Comparison of ENCODE assay signal across 8 mouse cellular contexts in genomic region chr5:115326256-115326831, GRCm38 (mm10). TPM values are rescaled to one million over a fixed set of nuclear protein-coding genes. Genes with fewer than 3 reads are reported as not detected.
DNase-seq lines count a peak whose midpoint lies in the region; ATAC-seq and TF ChIP-seq lines count a peak whose summit lies in the region.

No protein-coding gene starts in this region.

- H3K27me3 ChIP-seq in embryonic facial prominence, embryonic 12.5 days, result no peaks in the 10 kb centered on the region
- no peaks in the 10 kb centered on the region for H3K27me3 ChIP-seq in intestine, embryonic 14.5 days (replicated peaks; ENCODE audit: control insufficient read depth, insufficient read depth, low read length)
- no peaks in the 10 kb centered on the region for H3K27me3 ChIP-seq in midbrain, embryonic 14.5 days (ENCODE audit: control insufficient read depth, insufficient read depth, low read length)

- H3K4me1 ChIP-seq in embryonic facial prominence, embryonic 12.5 days, result peaks cover 21% of the 10 kb centered on the region
- peaks cover 27% of the 10 kb centered on the region for H3K4me1 ChIP-seq in intestine, embryonic 14.5 days (replicated peaks; ENCODE audit: control insufficient read depth, insufficient read depth, low read length)
- H3K4me1 ChIP-seq in midbrain, embryonic 14.5 days (ENCODE audit: control insufficient read depth, insufficient read depth, low read length), result peaks cover 19% of the 10 kb centered on the region

- no peak for TF ChIP-seq CTCF in layer of hippocampus, adult 2 months (conservative IDR thresholded peaks at IDR 0.05)

- H3K36me3 ChIP-seq in embryonic facial prominence, embryonic 12.5 days, result peaks cover 22% of the 10 kb centered on the region
- H3K36me3 ChIP-seq in intestine, embryonic 14.5 days (ENCODE audit: control insufficient read depth, insufficient read depth, low read length), result peaks cover 20% of the 10 kb centered on the region
- peaks cover 15% of the 10 kb centered on the region for H3K36me3 ChIP-seq in midbrain, embryonic 14.5 days (ENCODE audit: control insufficient read depth, insufficient read depth, low read length)

- 0 out of 2 replicates have a peak, but pooled peaks have one; percentile 13 for ATAC-seq in embryonic facial prominence, embryonic 12.5 days (ENCODE audit: insufficient number of reproducible peaks, insufficient read depth, low FRiP score, low TSS enrichment)
- ATAC-seq in intestine, embryonic 14.5 days (replicated peaks; ENCODE audit: low FRiP score, low TSS enrichment, low read depth), result peak; percentile 33
- ATAC-seq in midbrain, embryonic 14.5 days (ENCODE audit: low FRiP score, low TSS enrichment), result peak; percentile 35

- H3K4me3 ChIP-seq in layer of hippocampus, adult 2 months, result peak overlapping the region; percentile 92
- H3K4me3 ChIP-seq in embryonic facial prominence, embryonic 12.5 days, result peak overlapping the region; percentile 87
- peak overlapping the region; percentile 94 for H3K4me3 ChIP-seq in intestine, embryonic 14.5 days (ENCODE audit: low read depth, low read length)
- H3K4me3 ChIP-seq in midbrain, embryonic 14.5 days (replicated peaks; ENCODE audit: low read depth, low read length), result peak overlapping the region; percentile 92

- H3K27ac ChIP-seq in layer of hippocampus, adult 2 months, result peak overlapping the region; percentile 95
- peak overlapping the region; percentile 91 for H3K27ac ChIP-seq in embryonic facial prominence, embryonic 12.5 days
- peak overlapping the region; percentile 89 for H3K27ac ChIP-seq in intestine, embryonic 14.5 days (ENCODE audit: low read depth)
- H3K27ac ChIP-seq in midbrain, embryonic 14.5 days (replicated peaks; ENCODE audit: low read depth, low read length), result peak overlapping the region; percentile 86

- no peaks in the 10 kb centered on the region for H3K9me3 ChIP-seq in embryonic facial prominence, embryonic 12.5 days
- no peaks in the 10 kb centered on the region for H3K9me3 ChIP-seq in intestine, embryonic 14.5 days (ENCODE audit: control insufficient read depth, low read length)
- no peaks in the 10 kb centered on the region for H3K9me3 ChIP-seq in midbrain, embryonic 14.5 days (ENCODE audit: control insufficient read depth, low read length)

- intact Hi-C loops in left cerebral cortex, postnatal 4 days (cut with DNase I), result loop anchor here (2.0 kb wide), 1 partner anchor 26 kb away; the partner anchor contains the start of gene Dynll1

- peak overlapping the region; percentile 94 for H3K9ac ChIP-seq in embryonic facial prominence, embryonic 12.5 days
- H3K9ac ChIP-seq in intestine, embryonic 14.5 days (ENCODE audit: low read length), result peak overlapping the region; percentile 94
- peak overlapping the region; percentile 92 for H3K9ac ChIP-seq in midbrain, embryonic 14.5 days (replicated peaks; ENCODE audit: low read length)

- peak overlapping the region; percentile 61 for H3K4me2 ChIP-seq in embryonic facial prominence, embryonic 12.5 days (replicated peaks)
- H3K4me2 ChIP-seq in intestine, embryonic 14.5 days (ENCODE audit: low read length), result peak overlapping the region; percentile 86
- H3K4me2 ChIP-seq in midbrain, embryonic 14.5 days (ENCODE audit: low read length), result peak overlapping the region; percentile 86

- WGBS in embryonic facial prominence, embryonic 12.5 days, result 27% methylated on average over 11 of the region's 11 CpGs
- 18% methylated on average over 11 of the region's 11 CpGs for WGBS in intestine, embryonic 14.5 days
- 29% methylated on average over 11 of the region's 11 CpGs for WGBS in midbrain, embryonic 14.5 days

- DNase-seq in layer of hippocampus, adult 2 months (ENCODE audit: low spot score in 2 of 2), result no peak
- no peak for DNase-seq in layer of hippocampus, adult 9-10 months (ENCODE audit: low spot score)
- no peak for DNase-seq in intestine, embryonic 14.5 days (ENCODE audit: low spot score)
- no peak for DNase-seq in midbrain, embryonic 14.5 days
- no peak for DNase-seq in embryo, embryonic 9.5 days (ENCODE audit: extremely low spot score)
- no peak for DNase-seq in left cerebral cortex, postnatal 4 days
- no peak for DNase-seq in urinary bladder, adult 2 months (ENCODE audit: low spot score)

RNA-seq across cellular contexts. Expression of gene Srsf9, which starts 0.6 kb away (rescaled TPM):
- 100 to 1,000 TPM in 1 of 2 experiments, 10 to 100 TPM in 1; 91.4 to 102 TPM for total RNA-seq in layer of hippocampus, adult 2 months (2021)
- 418 and 420 TPM in 2 replicates for polyA plus RNA-seq in embryonic facial prominence, embryonic 12.5 days (2016; fragmentation: Nextera tagmentation; extraction: Ambion mirVana)
- 226 and 231 TPM in 2 replicates for polyA plus RNA-seq in intestine, embryonic 14.5 days (2014; fragmentation: Nextera tagmentation; extraction: Ambion mirVana)
- polyA plus RNA-seq in midbrain, embryonic 14.5 days (2014; fragmentation: Nextera tagmentation; extraction: Ambion mirVana), result 132 and 150 TPM in 2 replicates
- total RNA-seq in left cerebral cortex, postnatal 4 days (2021), result 10 to 100 TPM; 58.7 to 59.4 TPM
- 56.7 and 60.4 TPM in 2 replicates for polyA plus RNA-seq in urinary bladder, adult 2 months (2012; rRNA removed)

RNA-seq across cellular contexts. Expression of gene Gatc, which starts 14.6 kb away (rescaled TPM):
- total RNA-seq in layer of hippocampus, adult 2 months (2021), result 10 to 100 TPM; 19.5 to 20.8 TPM
- polyA plus RNA-seq in embryonic facial prominence, embryonic 12.5 days (2016; fragmentation: Nextera tagmentation; extraction: Ambion mirVana), result 29.0 and 30.0 TPM in 2 replicates
- 33.7 and 40.2 TPM in 2 replicates for polyA plus RNA-seq in intestine, embryonic 14.5 days (2014; fragmentation: Nextera tagmentation; extraction: Ambion mirVana)
- 38.2 and 43.4 TPM in 2 replicates for polyA plus RNA-seq in midbrain, embryonic 14.5 days (2014; fragmentation: Nextera tagmentation; extraction: Ambion mirVana)
- 10 to 100 TPM; 29.6 to 29.7 TPM for total RNA-seq in left cerebral cortex, postnatal 4 days (2021)
- polyA plus RNA-seq in urinary bladder, adult 2 months (2012; rRNA removed), result 13.6 and 18.0 TPM in 2 replicates

RNA-seq across cellular contexts. Expression of gene Triap1, which starts 14.7 kb away (rescaled TPM):
- 10 to 100 TPM; 22.3 to 25.4 TPM for total RNA-seq in layer of hippocampus, adult 2 months (2021)
- 55.5 and 56.7 TPM in 2 replicates for polyA plus RNA-seq in embryonic facial prominence, embryonic 12.5 days (2016; fragmentation: Nextera tagmentation; extraction: Ambion mirVana)
- polyA plus RNA-seq in intestine, embryonic 14.5 days (2014; fragmentation: Nextera tagmentation; extraction: Ambion mirVana), result 59.8 and 65.9 TPM in 2 replicates
- 48.4 and 50.1 TPM in 2 replicates for polyA plus RNA-seq in midbrain, embryonic 14.5 days (2014; fragmentation: Nextera tagmentation; extraction: Ambion mirVana)
- 10 to 100 TPM; 30.3 to 30.5 TPM for total RNA-seq in left cerebral cortex, postnatal 4 days (2021)
- polyA plus RNA-seq in urinary bladder, adult 2 months (2012; rRNA removed), result 47.5 and 63.9 TPM in 2 replicates

RNA-seq across cellular contexts. Expression of gene Cox6a1, which starts 22.4 kb away (rescaled TPM):
- total RNA-seq in layer of hippocampus, adult 2 months (2021), result 100 to 1,000 TPM; 685 to 700 TPM
- polyA plus RNA-seq in embryonic facial prominence, embryonic 12.5 days (2016; fragmentation: Nextera tagmentation; extraction: Ambion mirVana), result 652 and 721 TPM in 2 replicates
- polyA plus RNA-seq in intestine, embryonic 14.5 days (2014; fragmentation: Nextera tagmentation; extraction: Ambion mirVana), result 1,031 and 1,178 TPM in 2 replicates
- 938 and 1,310 TPM in 2 replicates for polyA plus RNA-seq in midbrain, embryonic 14.5 days (2014; fragmentation: Nextera tagmentation; extraction: Ambion mirVana)
- 100 to 1,000 TPM; 489 to 518 TPM for total RNA-seq in left cerebral cortex, postnatal 4 days (2021)
- 940 and 1,078 TPM in 2 replicates for polyA plus RNA-seq in urinary bladder, adult 2 months (2012; rRNA removed)

RNA-seq across cellular contexts. Expression of gene Dynll1, which starts 25.5 kb away (rescaled TPM):
- total RNA-seq in layer of hippocampus, adult 2 months (2021), result 100 to 1,000 TPM; 727 to 730 TPM
- 1,589 and 1,712 TPM in 2 replicates for polyA plus RNA-seq in embryonic facial prominence, embryonic 12.5 days (2016; fragmentation: Nextera tagmentation; extraction: Ambion mirVana)
- polyA plus RNA-seq in intestine, embryonic 14.5 days (2014; fragmentation: Nextera tagmentation; extraction: Ambion mirVana), result 1,564 and 1,605 TPM in 2 replicates
- 1,201 and 1,312 TPM in 2 replicates for polyA plus RNA-seq in midbrain, embryonic 14.5 days (2014; fragmentation: Nextera tagmentation; extraction: Ambion mirVana)
- 100 to 1,000 TPM; 678 to 766 TPM for total RNA-seq in left cerebral cortex, postnatal 4 days (2021)
- 565 and 747 TPM in 2 replicates for polyA plus RNA-seq in urinary bladder, adult 2 months (2012; rRNA removed)
